Mouse (Mus musculus) midbrain, embryonic 16.5 days (tissue): ENCODE data around the gene Adamtsl1. TPM values are rescaled to one million over a fixed set of nuclear protein-coding genes. Genes with fewer than 3 reads are reported as not detected.

Experiments
- ATAC-seq: fragments of 200-750 bp; cut with Nextera tagmentation; 2 replicates; pipeline ENCODE4 v1.8.0; 2017; ENCODE audit warnings: moderate TSS enrichment
- H3K27ac ChIP-seq: fragments of 300-500 bp; sonication (generic); 2 replicates; pipeline ENCODE4 v1.5.1; 2014; ENCODE audit warnings: mild to moderate bottlenecking, low read length, mixed read lengths
- H3K27me3 ChIP-seq: fragments of 300-500 bp; sonication (generic); 2 replicates; pipeline ENCODE4 v1.6.1; 2014; ENCODE audit warnings: low read depth, low read length, mixed read lengths; ENCODE audit not compliant: control insufficient read depth, insufficient read depth
- H3K36me3 ChIP-seq: fragments of 300-500 bp; sonication (generic); 2 replicates; pipeline ENCODE4 v1.6.1; 2014; ENCODE audit warnings: mild to moderate bottlenecking, low read length, moderate library complexity, mixed read lengths; ENCODE audit not compliant: control insufficient read depth, insufficient read depth
- H3K4me1 ChIP-seq: fragments of 300-500 bp; sonication (generic); 2 replicates; pipeline ENCODE4 v1.6.1; 2014; ENCODE audit warnings: mild to moderate bottlenecking, low read length, mixed read lengths; ENCODE audit not compliant: control insufficient read depth, insufficient read depth
- H3K4me2 ChIP-seq: fragments of 300-500 bp; sonication (generic); 2 replicates; pipeline ENCODE4 v1.6.1; 2014; ENCODE audit warnings: mild to moderate bottlenecking, low read length, mixed read lengths
- H3K4me3 ChIP-seq: fragments of 300-500 bp; sonication (generic); 2 replicates; pipeline ENCODE4 v1.5.1; 2014; ENCODE audit warnings: low read depth, mild to moderate bottlenecking, low read length, moderate library complexity, mixed read lengths
- H3K9ac ChIP-seq: fragments of 300-500 bp; sonication (generic); 2 replicates; pipeline ENCODE4 v1.6.1; 2014; ENCODE audit warnings: low read depth, low read length, mixed read lengths
- H3K9me3 ChIP-seq: fragments of 300-500 bp; sonication (generic); replicated peaks from 2 replicates; pipeline ENCODE4 v1.6.1; 2014; ENCODE audit warnings: mild to moderate bottlenecking, low read length, mixed read lengths; ENCODE audit not compliant: control insufficient read depth, poor library complexity, severe bottlenecking
- WGBS: fragments of 180-500 bp; shearing (Covaris S2); extraction: QIAGEN DNeasy Blood & Tissue Kit; methylation state at CpG from one replicate; pipeline ENCODE4 v1.1.7; 2014; 5-methylcytosine and 5-hydroxymethylcytosine counted together
- polyA plus RNA-seq: library from polyadenylated mRNA; unstranded; fragments of >200 nt; fragmentation: Nextera tagmentation; extraction: Ambion mirVana; gene quantifications from 2 replicates; pipeline ENCODE4 v1.2.1, GENCODE M21; 2015

Adamtsl1 gene
- polyA plus RNA-seq, 1 experiment from 2014 or later: 8.2 TPM

DNA sequence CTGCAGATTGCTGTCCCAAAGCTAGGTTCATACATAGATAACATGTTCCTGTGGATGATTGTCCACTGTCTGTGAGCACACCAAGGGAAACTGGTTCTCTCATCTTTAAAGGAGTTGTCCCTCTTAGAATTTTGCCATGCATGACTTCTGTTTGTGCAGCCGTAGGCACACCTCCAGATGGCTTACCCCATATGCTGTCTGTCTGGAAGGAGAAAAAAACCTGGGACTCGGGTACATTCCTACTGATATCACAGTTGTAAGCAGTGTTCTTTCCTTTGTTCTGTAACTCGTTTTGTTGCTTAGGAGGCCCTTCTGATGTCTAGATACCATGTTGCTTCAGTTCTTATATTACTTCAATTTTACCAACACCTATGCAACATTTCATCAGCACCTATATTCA is 563.9 kb downstream of the Adamtsl1 start:
- H3K4me3 ChIP-seq: no peak overlapping the region
- H3K9ac ChIP-seq: no peak overlapping the region
- no peak for ATAC-seq
- no peak overlapping the region for H3K4me2 ChIP-seq
- H3K27ac ChIP-seq: no peak overlapping the region
- H3K36me3 ChIP-seq: no peaks in the 10 kb centered on the region
- 76% methylated on average over 3 of the region's 3 CpGs for WGBS
- no peaks in the 10 kb centered on the region for H3K9me3 ChIP-seq
- no peaks in the 10 kb centered on the region for H3K27me3 ChIP-seq
- H3K4me1 ChIP-seq: no peaks in the 10 kb centered on the region

DNA sequence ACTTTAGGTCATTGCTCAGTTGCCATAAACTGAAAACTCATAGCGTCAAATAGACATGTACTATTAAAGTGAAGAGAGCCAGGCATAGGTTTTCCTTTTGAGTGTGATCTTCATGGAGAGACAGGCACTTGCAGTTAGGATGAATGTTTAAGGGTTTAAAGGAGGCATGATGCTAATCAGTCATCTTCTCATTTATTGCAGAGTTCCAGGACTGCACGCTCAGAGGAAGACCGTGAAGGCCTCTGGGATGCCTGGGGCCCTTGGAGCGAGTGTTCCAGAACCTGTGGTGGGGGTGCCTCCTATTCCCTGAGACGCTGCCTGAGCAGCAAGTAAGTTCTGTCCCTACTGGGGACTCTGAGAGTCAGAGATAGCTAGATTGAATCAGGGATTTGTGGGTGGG is 573.5 kb downstream of the Adamtsl1 start:
- 90% methylated on average over 5 of the region's 5 CpGs for WGBS
- no peak for ATAC-seq

DNA sequence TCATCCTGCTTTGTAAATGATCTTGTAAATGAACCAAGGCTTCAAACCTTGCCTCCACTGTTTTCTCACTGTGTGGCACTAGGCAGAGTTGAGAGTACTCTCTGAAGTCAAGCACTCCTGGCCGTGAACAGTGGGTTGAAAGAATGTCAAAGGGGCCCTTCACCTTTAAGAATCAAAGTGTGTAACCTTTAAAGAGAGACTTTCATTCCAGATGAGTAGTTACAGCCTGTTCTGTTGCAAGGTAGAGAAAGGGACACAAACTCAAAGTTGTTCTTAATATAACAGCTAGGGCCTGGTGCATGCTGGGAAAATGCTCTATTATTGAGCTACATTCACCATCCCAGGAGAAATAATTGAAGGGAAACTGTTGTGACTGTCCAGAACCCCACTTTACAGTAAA is 589.2 kb downstream of the Adamtsl1 start:
- no peaks in the 10 kb centered on the region for H3K9me3 ChIP-seq
- H3K27me3 ChIP-seq: no peaks in the 10 kb centered on the region
- H3K9ac ChIP-seq: no peak overlapping the region
- H3K4me1 ChIP-seq: no peaks in the 10 kb centered on the region
- H3K27ac ChIP-seq: no peak overlapping the region
- H3K4me3 ChIP-seq: no peak overlapping the region
- WGBS: 55% methylated on average over 1 of the region's 1 CpGs
- no peaks in the 10 kb centered on the region for H3K36me3 ChIP-seq
- no peak overlapping the region for H3K4me2 ChIP-seq
- peak; percentile 28; the same call in 1 of the 2 replicates for ATAC-seq

More for the DNA sequence above, 573.5 kb downstream of the Adamtsl1 start:
- no peaks in the 10 kb centered on the region for H3K9me3 ChIP-seq
- H3K4me2 ChIP-seq: no peak overlapping the region
- H3K9ac ChIP-seq: no peak overlapping the region
- H3K4me1 ChIP-seq: no peaks in the 10 kb centered on the region
- no peak overlapping the region for H3K27ac ChIP-seq
- H3K27me3 ChIP-seq: no peaks in the 10 kb centered on the region
- no peak overlapping the region for H3K4me3 ChIP-seq
- no peaks in the 10 kb centered on the region for H3K36me3 ChIP-seq

DNA sequence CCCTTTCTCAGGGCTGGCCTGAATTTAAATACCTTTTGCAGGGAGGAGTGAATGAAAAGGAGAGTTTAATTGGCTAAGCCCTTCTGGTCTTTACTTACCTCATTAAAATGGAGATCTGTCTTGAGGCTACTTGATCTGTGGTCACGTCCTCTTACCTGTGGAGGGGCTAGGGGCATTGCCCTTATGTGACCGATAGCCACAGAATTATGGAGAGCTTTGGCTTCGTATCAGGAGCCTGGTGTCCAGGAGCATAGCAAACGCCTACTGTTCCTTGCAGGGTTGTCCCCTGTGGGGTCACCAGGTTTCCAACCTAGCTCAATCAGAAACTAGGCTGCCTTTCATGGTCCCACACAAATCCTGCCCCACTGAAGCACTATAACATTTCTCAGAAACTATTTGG is 594.4 kb downstream of the Adamtsl1 start:
- Histone ChIP-seq H3K9me3 (no peaks in the 10 kb centered on the region), H3K4me2 (no peak overlapping the region), H3K4me3 (no peak overlapping the region), H3K4me1 (no peaks in the 10 kb centered on the region), H3K27ac (no peak overlapping the region), H3K9ac (no peak overlapping the region), H3K27me3 (no peaks in the 10 kb centered on the region), H3K36me3 (no peaks in the 10 kb centered on the region)
- ATAC-seq: no peak
- 88% methylated on average over 4 of the region's 4 CpGs for WGBS

DNA sequence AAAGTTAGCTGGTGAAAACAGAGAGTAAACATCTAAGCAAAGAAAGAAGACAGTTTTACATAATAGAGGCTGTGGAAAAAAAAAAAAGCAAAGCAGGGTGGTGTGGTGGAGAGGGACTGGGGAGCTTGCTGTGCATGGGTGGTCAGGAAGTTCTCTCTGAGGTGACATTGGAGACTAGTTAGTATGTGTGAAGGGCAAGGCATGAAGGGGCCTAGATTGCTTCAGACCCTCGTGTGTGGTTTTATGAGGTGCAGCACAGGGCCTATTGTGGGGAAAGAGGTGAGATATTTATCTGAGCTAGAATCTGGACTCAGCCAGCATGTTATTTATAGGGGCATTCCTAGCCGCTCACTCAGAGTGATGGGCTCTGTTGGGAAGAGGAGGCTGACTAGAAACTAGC is 605.1 kb downstream of the Adamtsl1 start:
- Histone ChIP-seq H3K4me1 (no peaks in the 10 kb centered on the region), H3K9me3 (no peaks in the 10 kb centered on the region), H3K36me3 (no peaks in the 10 kb centered on the region), H3K27me3 (no peaks in the 10 kb centered on the region), H3K27ac (no peak overlapping the region), H3K9ac (no peak overlapping the region), H3K4me3 (no peak overlapping the region), H3K4me2 (no peak overlapping the region)
- ATAC-seq: no peak
- 81% methylated on average over 2 of the region's 2 CpGs for WGBS

DNA sequence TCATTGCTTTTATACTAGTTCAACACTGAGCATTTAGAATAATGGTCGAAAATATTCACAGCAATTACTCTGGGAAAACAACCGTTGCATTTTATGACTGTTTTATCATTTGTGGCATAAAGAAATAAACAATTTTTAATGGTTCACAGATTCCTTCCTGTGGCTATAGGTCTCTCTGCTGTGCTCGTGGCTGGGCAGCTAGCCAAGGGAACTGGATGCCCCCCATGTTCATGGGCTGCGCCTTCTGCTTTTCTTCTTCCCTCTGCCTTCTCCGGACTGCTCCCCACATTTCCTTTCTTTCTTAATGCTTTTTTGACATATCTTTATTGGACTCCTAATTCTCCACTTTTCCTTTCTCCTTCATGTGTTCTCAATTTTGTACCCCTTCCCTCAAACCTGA is 608.5 kb downstream of the Adamtsl1 start:
- Histone ChIP-seq H3K27me3 (no peaks in the 10 kb centered on the region), H3K4me2 (no peak overlapping the region), H3K27ac (no peak overlapping the region), H3K4me3 (no peak overlapping the region), H3K9me3 (no peaks in the 10 kb centered on the region), H3K36me3 (no peaks in the 10 kb centered on the region), H3K4me1 (no peaks in the 10 kb centered on the region), H3K9ac (no peak overlapping the region)
- ATAC-seq: no peak
- 67% methylated on average over 5 of the region's 5 CpGs for WGBS

DNA sequence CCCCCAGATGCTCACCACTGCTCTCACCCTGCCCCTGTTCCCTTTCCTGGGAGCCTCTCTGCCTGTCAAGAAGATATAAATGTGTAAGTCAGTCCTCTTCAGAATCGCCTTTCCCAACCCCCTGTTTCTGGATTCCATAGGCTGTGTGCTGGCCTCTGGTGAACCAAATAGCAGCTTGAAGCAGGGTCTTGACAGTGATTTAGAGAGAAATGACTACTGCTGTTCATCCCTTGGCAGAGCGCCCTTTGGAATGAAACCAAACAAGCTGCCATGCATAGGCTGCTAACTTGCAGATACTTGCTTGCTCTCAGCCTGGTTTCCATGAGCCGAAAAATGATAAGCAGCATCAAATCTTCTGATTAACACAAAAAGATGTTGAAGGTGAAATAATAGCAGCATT is 610.4 kb downstream of the Adamtsl1 start:
- Histone ChIP-seq H3K36me3 (no peaks in the 10 kb centered on the region), H3K27ac (no peak overlapping the region), H3K27me3 (no peaks in the 10 kb centered on the region), H3K4me3 (no peak overlapping the region), H3K4me1 (no peaks in the 10 kb centered on the region), H3K4me2 (no peak overlapping the region), H3K9ac (no peak overlapping the region), H3K9me3 (no peaks in the 10 kb centered on the region)
- ATAC-seq: no peak
- 59% methylated on average over 3 of the region's 3 CpGs for WGBS

DNA sequence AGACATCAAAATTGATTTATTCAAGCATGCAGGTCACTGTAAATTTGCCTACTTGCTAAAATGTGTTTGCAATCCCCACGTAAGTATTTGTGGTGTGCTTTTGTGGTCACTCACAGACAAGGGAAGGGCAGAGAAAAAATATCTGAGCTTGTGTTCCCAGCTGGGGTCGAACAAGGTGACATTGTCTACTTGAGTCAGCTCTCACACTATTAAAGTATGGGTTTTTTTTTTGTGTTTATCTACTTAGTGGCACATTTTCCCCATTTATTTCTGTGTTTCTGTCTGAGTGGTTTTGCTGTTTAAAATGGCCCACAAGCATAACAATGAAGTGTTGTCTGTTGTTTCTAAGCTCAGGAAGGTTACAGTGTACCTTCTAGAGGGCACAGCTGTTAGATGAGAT is 612.7 kb downstream of the Adamtsl1 start:
- no peak for ATAC-seq
- H3K4me3 ChIP-seq: no peak overlapping the region
- H3K4me1 ChIP-seq: no peaks in the 10 kb centered on the region
- no peaks in the 10 kb centered on the region for H3K27me3 ChIP-seq
- H3K4me2 ChIP-seq: no peak overlapping the region
- no peak overlapping the region for H3K27ac ChIP-seq
- 88% methylated on average over 2 of the region's 2 CpGs for WGBS
- no peaks in the 10 kb centered on the region for H3K36me3 ChIP-seq
- no peaks in the 10 kb centered on the region for H3K9me3 ChIP-seq
- no peak overlapping the region for H3K9ac ChIP-seq

DNA sequence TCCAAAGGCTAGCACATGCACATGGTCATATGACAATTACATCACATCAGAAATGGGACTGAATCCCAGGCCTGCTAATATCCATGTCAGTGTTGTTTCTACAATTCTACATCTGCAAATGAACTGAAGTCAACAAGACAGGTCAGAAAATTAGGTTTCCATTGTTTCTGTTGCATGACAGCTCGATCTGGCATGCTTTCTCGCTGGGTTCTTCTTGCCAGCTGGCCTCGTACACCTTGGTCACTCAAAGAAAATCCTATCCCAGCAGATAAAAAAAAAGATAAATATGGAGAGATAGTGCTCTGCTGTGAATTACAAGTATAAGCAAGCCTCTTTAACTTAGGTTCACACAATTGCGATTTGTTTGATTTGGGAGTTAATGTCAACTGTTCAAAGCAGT is 644.6 kb downstream of the Adamtsl1 start:
- no peaks in the 10 kb centered on the region for H3K9me3 ChIP-seq
- no peak overlapping the region for H3K4me3 ChIP-seq
- no peaks in the 10 kb centered on the region for H3K36me3 ChIP-seq
- WGBS: 89% methylated on average over 4 of the region's 4 CpGs
- ATAC-seq: no peak
- H3K27ac ChIP-seq: no peak overlapping the region
- H3K9ac ChIP-seq: no peak overlapping the region
- H3K4me1 ChIP-seq: no peaks in the 10 kb centered on the region
- no peak overlapping the region for H3K4me2 ChIP-seq
- no peaks in the 10 kb centered on the region for H3K27me3 ChIP-seq

DNA sequence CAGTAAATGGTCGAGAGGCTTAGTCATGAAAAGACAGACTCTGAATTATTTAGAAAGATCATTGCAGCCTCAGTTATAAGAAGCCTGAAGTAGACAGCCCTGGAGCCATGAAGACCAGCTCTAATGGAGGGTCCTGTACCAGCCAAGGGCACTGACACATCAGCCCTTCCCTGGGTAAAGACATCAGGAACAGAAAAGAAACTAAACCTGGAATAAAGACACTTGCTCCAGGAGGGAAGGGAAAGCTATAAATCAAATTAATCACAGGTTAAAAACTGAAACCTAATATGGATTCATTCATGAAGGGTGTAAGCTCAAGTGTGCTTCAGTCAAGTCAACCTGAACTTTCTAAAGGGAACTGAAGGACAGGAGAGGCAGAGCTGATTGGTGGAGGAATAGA is 645.4 kb downstream of the Adamtsl1 start:
- Histone ChIP-seq H3K27me3 (no peaks in the 10 kb centered on the region), H3K4me1 (no peaks in the 10 kb centered on the region), H3K4me2 (no peak overlapping the region), H3K4me3 (no peak overlapping the region), H3K36me3 (no peaks in the 10 kb centered on the region), H3K9ac (no peak overlapping the region), H3K27ac (no peak overlapping the region), H3K9me3 (no peaks in the 10 kb centered on the region)
- 63% methylated on average over 1 of the region's 1 CpGs for WGBS
- ATAC-seq: no peak
